Mouse (Mus musculus) R1 (cell line): ENCODE results near the gene Apbb1ip.

ENCODE experiments used
- DNase-seq: peaks from one replicate; pipeline ENCODE4 v3.0.0-alpha.2; 2018; ENCODE audit warnings: low read depth, low spot score

The Apbb1ip gene

DNA sequence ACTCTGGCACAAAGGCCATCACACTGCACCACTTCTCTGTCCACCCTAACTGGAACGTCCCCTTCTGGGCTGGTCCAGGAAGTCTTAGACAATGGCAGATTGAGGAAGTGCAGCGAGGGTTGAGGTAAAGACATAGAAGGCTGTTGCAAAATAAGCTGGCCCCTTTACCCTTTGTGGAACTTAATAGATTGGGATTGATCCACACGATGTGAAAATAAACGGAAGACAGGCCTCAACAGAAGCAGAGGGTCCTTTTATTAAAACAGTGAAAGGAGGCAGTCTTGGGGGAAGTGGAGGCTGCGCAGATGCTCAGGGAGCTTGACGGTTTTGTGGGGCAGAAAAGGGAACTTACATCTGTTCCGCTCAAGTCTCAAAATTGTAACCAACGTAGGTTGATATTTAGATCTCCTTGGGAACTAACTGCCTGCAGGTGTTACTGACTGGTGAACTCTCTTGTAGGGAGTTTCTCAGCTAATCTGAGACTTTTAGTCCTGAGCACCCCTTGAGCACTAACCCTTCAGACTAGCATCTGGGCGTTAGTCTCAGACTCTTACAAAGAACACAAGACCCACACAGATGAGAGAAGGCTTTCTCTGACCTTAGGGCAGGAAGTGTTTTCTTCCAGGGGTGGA lies at the start of gene Apbb1ip:
Gene Apbb1ip (plus strand): TSS at position 546 of the 632 bp plus-strand sequence.
- peak; percentile 8 for DNase-seq

DNA sequence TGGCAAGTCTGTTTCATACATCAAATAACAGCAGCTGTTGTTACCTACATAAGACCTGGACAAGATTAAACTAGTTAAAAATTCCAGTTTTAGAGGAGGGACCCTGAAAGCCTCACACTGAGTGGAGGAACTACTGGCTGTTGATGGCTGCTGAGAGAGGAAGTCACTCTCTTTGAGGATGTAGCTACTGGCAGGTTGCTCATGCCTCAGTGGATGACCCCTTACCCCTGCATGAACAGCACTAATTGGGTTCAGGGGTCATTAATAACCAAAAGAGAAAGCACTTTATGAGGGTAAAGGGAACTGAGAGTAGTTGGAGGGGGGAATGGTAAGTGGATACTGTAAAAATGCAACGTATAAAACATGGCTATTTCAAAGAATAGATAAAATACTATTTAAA lies 46.8 kb upstream of the Apbb1ip start:
- no peak for DNase-seq

DNA sequence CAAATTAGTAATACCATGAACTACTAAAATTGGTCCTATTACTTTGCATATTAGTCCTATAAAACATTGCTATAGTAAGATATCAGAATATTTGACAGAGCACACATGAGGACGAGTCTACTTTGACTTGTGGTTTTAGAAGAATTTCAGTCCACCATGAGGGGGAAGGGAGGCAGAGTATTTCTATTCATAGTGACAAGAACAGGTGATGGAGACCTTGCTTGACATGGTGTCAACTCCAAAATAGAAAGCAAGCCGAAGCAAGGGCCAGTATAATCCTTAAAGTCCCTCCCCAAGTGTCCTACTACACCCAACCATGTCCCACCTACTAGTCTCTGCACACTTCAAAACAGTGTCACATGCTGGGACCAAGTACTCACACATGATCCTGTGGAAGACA lies 37.8 kb upstream of the Apbb1ip start:
- no peak for DNase-seq

DNA sequence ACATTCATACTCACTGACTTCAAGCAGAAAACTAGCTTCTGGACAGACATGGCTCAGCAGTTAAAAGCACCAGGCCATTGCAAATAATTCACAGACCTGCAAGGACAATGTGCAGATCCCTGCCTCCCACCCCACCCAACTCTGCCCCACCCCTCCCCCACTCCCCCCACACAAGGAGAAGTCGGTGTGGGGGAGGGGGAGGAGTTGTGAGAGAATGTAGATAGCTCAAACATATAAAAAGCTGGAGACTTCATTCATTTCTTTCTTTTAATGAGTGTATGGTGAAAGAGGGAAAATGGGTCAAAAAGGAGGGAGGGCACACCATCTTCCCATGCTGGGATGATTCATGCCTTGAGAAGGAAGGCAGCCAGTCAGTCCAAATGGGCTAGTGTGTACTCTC lies 34.5 kb upstream of the Apbb1ip start:
- peak; percentile 94 for DNase-seq

DNA sequence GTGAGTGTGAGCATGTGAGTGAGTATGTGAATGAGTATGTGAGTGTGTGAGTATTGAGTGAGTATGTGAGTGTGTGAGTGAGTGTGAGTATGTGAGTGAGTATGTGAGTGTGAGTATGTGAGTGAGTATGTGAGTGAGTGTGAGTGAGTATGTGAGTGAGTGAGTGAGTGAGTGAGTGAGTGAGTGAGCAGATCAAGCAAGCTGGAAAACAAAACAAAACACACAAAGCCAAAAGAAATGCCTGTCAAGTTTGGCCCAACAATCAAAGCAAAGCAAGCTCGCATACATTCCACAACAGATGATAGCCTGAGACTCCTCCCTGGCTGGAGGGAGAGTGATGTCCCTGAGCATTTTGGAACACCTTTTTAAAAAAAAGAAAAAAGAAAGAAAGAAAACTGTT lies 33.5 kb upstream of the Apbb1ip start:
- DNase-seq, result peak; percentile 89

DNA sequence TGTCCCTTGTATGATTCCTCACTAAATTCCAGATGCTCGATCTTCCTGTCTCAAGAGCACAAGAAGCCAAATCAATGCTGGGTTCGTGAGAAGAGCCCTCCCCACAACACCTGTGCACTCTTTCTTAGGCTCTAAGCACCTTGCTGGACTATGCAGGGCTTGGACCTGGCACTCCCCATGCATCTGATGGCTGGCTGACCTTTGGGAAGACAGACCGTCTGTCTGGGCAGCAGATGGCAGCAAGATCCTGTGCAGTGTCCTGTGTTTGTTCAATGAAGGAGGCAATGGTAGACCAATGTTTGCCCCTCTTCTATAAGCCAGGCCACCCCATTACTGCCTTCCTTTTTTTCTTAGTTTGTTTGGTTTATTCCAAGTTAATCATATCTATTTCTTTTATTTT lies 32.7 kb upstream of the Apbb1ip start:
- DNase-seq, result no peak

DNA sequence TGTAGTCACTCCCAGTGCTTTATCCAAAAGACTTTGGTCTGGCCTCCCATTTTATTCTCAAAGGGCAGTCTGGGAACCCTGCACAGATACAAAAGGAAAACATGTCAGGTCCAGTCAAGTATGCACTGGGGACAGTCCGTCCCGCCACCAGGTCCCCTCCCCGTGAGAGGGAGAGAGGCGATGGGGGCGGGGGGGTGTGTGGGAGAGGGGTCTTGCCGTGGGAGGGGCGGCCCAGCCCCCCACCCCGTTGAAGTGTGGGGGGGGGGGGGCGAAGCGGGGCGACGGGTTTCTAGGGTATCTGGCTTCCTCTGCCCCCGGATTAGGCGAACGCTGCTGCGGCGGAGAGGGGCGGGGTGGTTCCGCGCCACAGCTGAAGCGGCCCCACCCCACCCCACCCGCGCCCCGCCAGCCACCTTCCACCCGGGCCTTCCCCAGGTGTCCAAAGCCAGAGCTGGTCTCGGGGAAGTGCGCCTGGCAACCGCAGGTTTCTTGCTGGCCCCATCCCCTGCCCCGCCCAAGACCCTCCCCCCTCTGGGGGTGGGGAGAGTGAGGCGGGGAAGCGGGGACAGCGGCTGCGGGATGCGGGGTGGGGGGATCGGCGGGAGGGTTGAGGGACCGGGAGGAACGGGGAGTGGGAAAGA lies 29.7 kb upstream of the Apbb1ip start:
- DNase-seq, result peak; percentile 68

DNA sequence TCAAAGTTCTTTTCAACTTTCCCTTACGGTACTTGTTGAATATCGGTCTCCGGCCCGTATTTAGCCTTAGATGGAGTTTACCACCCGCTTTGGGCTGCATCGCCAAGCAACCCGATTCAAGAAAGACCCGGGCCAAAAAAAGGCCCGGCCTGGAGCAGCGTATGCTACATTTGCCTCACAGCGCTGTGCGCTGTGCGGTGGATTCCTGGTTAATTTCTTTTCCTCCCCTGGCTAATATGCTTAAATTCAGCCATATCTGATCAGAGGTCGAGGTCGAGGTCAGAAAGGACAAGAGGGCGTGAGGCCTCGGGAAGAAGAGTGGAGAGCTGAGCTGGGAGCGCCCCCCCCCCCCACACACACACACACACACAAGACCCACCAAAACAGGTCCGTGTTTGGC lies 29.0 kb upstream of the Apbb1ip start:
- DNase-seq, result peak; percentile 65

DNA sequence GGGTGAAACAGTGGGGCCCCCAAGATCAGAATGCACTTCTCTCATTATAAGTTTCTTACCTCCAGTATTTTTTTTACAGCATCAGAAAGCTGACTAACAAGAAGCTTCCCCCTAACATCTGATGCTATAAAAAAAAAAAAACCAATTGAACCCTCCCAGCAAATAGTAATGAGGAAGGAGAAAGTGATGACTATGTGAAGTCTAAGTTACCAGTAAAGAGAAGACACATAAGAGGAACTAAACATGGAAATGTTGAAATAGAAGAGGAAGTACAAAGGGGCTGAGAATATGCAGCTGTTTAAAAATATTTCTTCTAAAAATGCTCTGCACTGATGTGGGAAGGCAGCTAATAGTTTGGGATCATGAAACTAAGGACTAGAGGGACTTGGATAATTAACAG lies 27.1 kb upstream of the Apbb1ip start:
- DNase-seq, result no peak

DNA sequence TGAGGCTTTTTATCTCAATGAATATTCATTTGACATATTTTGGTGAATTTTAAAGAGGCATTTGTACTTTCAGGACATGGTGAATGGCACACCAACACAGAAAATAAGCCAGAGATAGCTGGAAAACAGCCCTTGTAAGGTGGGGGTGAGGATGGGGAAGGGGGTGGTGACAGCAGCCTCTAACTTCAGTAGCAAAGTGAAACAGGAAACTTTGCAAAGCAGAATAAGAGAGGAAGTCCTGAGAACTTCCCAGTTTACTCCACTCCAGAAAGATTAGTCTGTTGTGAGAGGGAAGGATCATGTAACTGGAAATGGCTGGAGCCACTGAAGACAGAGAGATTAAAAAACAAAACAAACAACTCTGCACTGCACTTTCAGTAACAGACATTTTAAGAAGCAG lies 26.0 kb upstream of the Apbb1ip start:
- DNase-seq, result no peak

DNA sequence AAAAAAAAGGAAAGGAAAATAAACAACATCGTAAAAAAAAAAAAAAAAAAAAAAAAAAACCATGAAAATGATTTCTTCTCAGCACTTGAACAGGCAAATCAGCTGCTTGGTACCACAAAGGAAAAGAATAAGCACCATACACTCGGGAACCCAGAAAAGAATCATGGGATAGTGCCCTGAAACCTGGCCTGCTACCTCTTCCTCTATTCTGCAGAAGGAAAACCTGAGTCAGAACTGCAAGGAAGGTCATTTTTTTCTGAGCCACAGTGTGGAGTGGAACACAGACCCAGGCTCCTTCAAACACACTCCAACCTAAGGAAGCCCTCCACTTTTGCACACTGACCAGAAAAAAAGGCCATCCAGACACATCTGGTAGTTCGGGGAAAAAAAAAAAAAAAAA lies 24.1 kb upstream of the Apbb1ip start:
- DNase-seq, result no peak

DNA sequence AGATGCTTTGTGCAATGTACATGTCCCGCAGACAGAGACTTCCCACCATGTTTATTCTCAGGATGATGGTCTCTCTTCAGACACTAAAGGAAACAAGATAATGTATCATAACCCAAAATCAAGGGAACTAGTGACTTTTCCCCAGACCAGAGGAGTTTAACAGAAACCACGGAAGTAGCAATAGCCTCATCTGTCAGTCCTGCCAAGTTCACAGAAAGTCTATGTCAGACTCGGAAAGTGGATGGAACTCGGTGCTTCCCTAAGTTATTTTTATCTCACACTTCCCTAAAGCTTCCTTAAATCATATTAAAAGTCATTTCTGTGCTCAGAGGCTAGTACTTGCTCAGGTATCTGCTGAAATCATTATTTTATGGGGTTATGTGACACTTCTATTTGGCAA lies 21.4 kb upstream of the Apbb1ip start:
- DNase-seq, result no peak

DNA sequence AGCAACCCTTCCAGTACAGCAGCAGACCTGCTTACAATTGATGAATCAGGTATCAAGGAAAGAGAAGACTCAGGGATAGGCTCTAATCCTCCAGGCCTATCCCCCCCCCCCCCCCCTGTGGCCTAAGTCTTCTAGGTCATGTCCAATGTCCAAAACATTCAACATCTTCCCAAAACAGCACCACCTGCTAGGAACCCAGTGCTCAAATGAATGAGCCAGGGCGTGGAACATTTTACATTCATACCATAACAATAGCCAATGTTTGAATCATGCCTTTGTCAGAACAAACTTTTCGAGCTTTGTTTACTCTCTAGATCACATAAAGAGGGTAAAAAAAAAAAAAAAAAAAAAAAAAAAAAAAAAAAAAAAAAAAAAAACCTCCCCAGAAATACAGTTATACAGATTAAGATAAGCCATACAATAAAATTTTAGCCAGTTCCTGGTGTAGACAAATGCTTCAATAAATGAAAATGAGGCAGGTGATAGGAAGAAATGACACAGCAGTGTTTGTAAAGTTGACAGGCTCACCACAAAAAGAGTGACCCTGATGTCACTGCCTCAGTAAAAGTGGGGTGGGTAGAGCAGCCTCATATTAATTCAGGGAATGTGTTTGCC lies 20.3 kb upstream of the Apbb1ip start:
- peak; percentile 67 for DNase-seq

DNA sequence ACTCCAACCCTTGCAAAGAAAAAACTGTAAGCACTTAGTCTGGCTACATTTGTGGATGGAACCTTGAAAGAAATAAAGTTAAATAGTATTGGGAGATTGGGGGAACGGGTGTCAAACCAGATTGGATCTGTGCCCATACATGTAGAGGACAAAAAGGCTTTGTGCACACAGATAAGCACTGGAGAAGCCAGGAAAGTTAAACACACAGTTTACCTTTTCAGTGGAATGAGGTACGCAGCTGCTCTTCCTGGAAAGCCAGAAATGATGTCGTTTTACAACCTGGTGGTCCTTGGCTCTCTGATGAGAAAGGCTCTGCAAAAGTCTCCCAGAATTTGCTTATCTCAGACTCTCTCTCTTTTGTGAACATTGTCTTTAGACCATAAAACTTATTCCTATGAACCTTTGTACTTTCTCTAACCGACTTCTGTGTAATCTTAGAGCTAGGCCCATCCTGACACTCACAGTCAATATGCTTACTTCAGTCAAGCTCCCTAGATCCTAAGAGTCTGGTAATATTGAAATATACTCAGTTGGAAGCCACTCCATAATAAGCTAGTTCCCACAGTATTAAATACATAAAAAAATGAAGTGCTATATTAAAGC lies 19.6 kb upstream of the Apbb1ip start:
- no peak for DNase-seq

DNA sequence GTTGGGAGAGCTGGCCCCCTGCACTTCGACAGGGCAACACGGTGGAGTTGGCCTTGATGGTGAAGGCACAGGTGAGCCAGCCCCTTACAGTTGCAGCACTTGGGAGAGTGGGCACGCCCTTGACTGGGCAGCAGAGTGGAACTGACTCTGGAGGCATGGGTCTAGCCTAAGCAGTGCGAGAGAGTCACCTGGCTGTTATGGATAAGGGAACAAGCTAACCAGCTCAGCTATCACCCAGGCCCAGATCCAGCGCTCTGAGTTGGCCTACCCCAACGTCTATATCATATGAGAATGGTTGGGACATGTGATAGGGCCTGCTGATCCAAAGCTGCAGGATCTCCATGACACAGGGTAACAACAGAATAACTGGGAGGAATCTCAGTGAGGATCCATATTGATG lies 18.3 kb upstream of the Apbb1ip start:
- no peak for DNase-seq

DNA sequence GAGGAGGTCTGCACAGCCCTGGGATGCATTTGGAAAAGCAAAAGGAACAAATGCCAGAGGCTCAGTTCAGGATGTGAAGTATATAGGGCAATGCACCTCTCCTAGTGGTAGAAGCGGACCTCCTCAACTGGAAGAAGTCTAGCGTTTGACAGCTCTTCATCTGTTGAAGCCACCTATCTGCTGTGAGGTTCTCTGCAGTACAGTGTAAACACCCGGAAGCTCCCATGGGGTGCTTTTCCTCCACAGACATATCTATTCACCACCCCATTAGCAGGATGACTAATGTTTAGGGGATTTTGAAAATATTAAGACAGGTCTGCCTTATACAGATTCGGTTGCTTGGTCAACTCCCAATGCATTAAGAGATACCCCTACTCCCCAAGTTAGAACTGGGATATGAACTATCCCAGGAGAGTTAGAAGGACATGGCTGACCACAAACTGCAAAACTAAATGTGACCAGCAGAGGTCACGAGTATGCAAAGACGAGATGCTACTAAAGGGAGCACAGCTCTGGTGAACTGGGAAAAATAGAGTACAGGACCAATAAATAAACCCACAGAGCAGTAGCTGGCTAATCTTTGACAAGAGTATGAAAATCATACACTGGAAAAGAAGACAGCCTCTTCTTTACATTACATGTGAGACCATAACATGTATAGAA lies 15.5 kb upstream of the Apbb1ip start:
- peak; percentile 59 for DNase-seq

DNA sequence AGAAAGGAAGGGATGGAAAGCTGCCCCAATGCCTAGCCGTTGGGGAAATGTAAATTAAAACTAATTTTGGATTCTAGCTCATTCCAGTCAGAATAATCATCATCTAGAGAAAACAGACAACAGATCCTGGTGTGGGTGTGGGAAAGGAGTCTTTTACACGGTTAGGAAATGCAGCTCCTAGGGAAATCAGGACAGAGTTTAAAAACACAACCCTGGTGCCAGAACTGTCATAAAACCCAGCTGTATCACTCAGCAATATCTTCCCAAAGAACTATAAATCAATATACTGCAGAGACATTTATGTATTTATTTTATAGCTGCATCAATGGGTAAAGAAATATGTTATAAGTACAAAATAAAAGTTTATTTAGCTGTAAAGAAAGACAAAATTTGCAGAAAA lies 13.4 kb upstream of the Apbb1ip start:
- DNase-seq, result no peak

DNA sequence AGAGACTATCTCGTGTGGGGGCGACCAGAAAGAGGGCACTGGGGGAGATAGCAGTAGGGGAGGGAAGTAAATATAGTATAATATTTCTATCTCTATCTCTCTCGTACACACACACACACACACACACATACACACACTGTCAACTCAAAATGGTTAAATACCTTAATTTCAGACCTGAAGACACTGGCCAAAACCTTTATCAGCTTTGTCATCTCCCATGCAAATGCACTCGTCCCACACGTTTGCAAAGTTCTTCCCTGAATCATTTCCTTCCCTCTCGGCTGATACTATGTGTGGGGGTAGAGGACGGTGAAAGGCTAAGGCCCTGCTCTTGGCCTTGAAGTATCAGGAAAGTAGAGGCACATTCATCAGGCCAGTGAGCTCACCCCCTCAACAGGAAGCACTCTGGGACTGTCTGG lies 12.8 kb upstream of the Apbb1ip start:
- DNase-seq, result no peak

DNA sequence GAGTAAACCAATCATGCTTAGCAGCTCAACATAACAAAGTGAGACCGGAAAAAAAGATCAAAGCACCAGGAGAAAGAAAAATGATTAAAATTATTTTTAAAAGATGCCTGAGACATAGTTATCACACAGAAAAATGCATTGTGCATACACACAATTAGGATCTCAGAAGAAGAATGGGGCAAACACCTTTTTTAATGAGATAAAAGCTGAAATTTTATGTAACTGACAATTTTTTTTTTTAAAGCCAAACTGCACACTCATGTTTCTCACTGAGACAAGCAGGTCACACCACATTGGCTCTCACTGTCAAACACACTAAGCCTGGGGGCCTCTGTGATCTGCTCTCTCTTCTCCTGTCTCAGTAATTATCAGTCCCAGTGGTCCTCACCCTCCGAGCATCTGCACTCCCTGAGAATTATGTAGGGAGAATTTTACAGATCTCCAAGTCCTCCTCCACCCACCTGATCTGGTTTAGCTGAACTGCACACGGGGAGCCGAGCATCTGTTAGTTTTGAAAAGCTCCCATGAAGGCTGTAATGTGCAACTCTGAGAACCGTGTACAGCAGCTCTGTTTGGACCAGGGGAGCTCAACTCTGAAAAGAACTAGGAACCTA lies 9.0 kb upstream of the Apbb1ip start:
- no peak for DNase-seq

DNA sequence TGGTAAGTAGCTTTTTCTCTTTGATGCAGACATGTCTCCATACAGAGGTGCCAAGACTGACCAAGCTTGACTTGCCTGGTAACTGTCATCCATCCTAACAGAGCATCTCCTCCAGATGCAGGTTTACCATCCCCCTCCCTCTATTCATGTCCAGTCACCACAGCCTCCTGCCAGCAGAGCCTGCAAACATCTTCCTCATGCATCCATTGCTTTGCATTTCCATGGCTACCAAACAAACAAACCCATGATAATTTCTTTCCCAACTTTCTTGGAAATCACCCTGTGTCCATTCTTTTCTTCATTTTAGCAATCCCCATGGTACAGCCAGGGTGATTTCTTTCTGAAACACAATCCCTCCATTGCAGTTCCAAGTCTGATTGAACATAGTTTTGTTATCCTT lies 2.6 kb upstream of the Apbb1ip start:
- no peak for DNase-seq

DNA sequence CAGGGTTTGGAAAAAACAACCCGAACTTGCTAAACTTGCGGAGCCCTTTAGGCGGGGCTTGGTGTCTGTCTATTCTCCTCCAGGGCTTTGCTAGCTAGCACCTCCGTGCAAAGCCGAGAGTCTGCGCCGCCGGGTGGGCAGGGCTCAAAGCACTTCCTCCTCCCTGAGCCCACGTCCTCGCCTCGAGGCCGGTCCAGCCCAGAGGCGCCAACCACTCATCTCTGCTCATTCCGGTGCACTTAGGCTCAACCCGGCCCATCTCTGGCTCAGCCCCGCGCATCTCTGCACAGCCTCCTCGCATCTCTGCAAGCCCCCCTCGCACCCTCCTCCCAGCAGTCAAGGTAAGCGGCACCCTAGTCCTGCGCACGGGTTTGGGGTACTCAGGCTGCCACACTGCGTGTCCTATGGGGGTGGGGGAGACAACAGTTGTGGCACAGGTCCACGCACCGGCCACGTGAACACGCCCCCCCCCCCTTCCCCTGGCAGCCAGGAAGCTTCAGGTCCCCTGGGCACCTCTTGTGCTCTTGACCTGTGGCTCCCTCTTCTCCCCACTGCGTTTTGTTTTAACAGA lies 372 bp downstream of the Apbb1ip start:
- DNase-seq, result peak; percentile 36

DNA sequence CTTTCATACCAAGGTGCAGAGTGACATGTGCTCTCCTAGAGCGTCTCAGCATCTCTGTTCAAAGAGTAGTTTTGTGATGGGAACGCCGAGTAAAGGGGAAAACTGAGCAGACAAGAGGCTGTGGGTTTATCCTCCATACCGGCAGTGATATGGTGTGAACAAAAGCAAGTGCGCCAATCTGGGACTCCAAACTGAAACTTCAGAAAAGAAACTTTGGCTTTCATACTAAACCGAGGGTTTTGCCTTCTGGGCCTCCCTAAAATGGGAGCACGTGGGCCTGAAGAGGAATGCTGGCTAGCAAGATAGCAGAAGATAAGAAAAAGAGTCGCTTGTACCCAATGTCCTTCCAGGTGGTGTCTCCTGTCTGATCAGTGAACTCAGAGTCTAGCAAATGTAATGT lies 1.3 kb downstream of the Apbb1ip start:
- no peak for DNase-seq
